Mouse (Mus musculus): ENCODE measurements at regions not wholly inside any gene's neighbourhood (a gene's known extent, or its start where the extent isn't known, plus 50 kb on each side); places are given as distances from the start of the nearest gene placed in this dataset.

- no peak for DNase-seq (ENCODE audit: low spot score)
These were observed 133.3 kb upstream of the Jun start for GRCm38 (mm10) chr4:95185113-95185915.

GRCm38 (mm10) chr4:95185916-95186200, 133.8 kb upstream of the Jun start:
- DNase-seq (ENCODE audit: low spot score) = no peak

- no peak for DNase-seq (ENCODE audit: low spot score)
These were observed 136.1 kb upstream of the Jun start for GRCm38 (mm10) chr4:95188107-95188506.

- no peak for DNase-seq (ENCODE audit: low spot score)
These were observed 139.8 kb upstream of the Jun start for GRCm38 (mm10) chr4:95191654-95192406.

GRCm38 (mm10) chr4:95192562-95192961, 140.5 kb upstream of the Jun start:
- DNase-seq (ENCODE audit: low spot score) = no peak

- no peak for DNase-seq (ENCODE audit: low spot score)
These were observed 141.0 kb upstream of the Jun start for GRCm38 (mm10) chr4:95193028-95193427.

- DNase-seq (ENCODE audit: low spot score) = no peak
These were observed 141.5 kb upstream of the Jun start for GRCm38 (mm10) chr4:95193473-95193872.

GRCm38 (mm10) chr4:95194621-95195455, 142.8 kb upstream of the Jun start:
- DNase-seq (ENCODE audit: low spot score) = no peak

GRCm38 (mm10) chr4:95196106-95196505, 144.1 kb upstream of the Jun start:
- DNase-seq (ENCODE audit: low spot score) = no peak

- no peak for DNase-seq (ENCODE audit: low spot score)
These were observed 145.2 kb upstream of the Jun start for GRCm38 (mm10) chr4:95197077-95197711.

GRCm38 (mm10) chr4:95199394-95199793, 147.4 kb upstream of the Jun start:
- peak; percentile 32 for DNase-seq (ENCODE audit: low spot score)

- DNase-seq (ENCODE audit: low spot score) = no peak
These were observed 148.1 kb upstream of the Jun start for GRCm38 (mm10) chr4:95200130-95200529.

- DNase-seq (ENCODE audit: low spot score) = no peak
These were observed 150.5 kb upstream of the Jun start for GRCm38 (mm10) chr4:95202478-95202877.

- DNase-seq (ENCODE audit: low spot score) = no peak
These were observed 151.6 kb upstream of the Jun start for GRCm38 (mm10) chr4:95203577-95203976.

- no peak for DNase-seq (ENCODE audit: low spot score)
These were observed 153.3 kb upstream of the Jun start for GRCm38 (mm10) chr4:95205372-95205771.

- DNase-seq (ENCODE audit: low spot score) = no peak
These were observed 155.8 kb upstream of the Jun start for GRCm38 (mm10) chr4:95207783-95208182.

GRCm38 (mm10) chr4:95208827-95209226, 156.8 kb upstream of the Jun start:
- no peak for DNase-seq (ENCODE audit: low spot score)

- no peak for DNase-seq (ENCODE audit: low spot score)
These were observed 157.5 kb upstream of the Jun start for GRCm38 (mm10) chr4:95209322-95210119.

- no peak for DNase-seq (ENCODE audit: low spot score)
These were observed 160.5 kb upstream of the Jun start for GRCm38 (mm10) chr4:95212561-95212960.

- no peak for DNase-seq (ENCODE audit: low spot score)
These were observed 161.0 kb upstream of the Jun start for GRCm38 (mm10) chr4:95213026-95213425.

GRCm38 (mm10) chr4:95214026-95214425, 162.0 kb upstream of the Jun start:
- no peak for DNase-seq (ENCODE audit: low spot score)
